Mouse (Mus musculus): ENCODE data around the gene Asic2. TPM values are rescaled to one million over a fixed set of nuclear protein-coding genes. Genes with fewer than 3 reads are reported as not detected.

Asic2 gene
- polyA plus RNA-seq, 1 experiment from 2014 or later: 8.7 TPM

DNA sequence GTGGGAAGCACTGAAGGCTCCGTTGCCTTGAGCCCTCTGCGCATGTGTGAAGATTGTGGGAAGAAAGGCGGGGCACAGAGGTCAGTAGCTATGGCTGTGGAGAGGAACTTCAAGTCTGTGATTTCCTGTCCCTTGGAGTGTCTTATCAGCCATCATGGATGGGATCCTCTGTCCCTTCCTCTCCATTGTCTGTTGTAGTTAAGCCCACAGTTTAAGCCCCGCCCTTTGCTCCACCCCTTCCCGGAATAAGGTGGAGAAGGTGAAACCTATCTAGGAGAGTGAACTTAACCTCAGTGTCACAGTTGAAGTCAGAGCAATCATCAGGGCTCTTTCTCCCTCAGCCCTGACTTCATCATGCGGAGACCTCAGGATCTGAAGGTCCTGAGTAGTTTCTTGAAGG, 347.7 kb downstream of the Asic2 start:
- H3K9ac ChIP-seq (replicated peaks; ENCODE audit: low read depth, low read length): no peak overlapping the region
- no peak overlapping the region for H3K4me2 ChIP-seq (ENCODE audit: low read length)
- no peak for ATAC-seq
- no peak overlapping the region for H3K4me3 ChIP-seq (replicated peaks; ENCODE audit: low read length)
- no peaks in the 10 kb centered on the region for H3K9me3 ChIP-seq (ENCODE audit: control insufficient read depth, low read length)
- H3K4me1 ChIP-seq (replicated peaks; ENCODE audit: control insufficient read depth, insufficient read depth, low read length): no peaks in the 10 kb centered on the region
- no peak overlapping the region for H3K27ac ChIP-seq (ENCODE audit: low read length)
- no peaks in the 10 kb centered on the region for H3K36me3 ChIP-seq (ENCODE audit: control insufficient read depth, insufficient read depth)
- no peaks in the 10 kb centered on the region for H3K27me3 ChIP-seq (replicated peaks; ENCODE audit: control insufficient read depth, insufficient read depth, low read length)
- whole genome bisulfite sequencing: 73% methylated on average over 6 of the region's 6 CpGs

DNA sequence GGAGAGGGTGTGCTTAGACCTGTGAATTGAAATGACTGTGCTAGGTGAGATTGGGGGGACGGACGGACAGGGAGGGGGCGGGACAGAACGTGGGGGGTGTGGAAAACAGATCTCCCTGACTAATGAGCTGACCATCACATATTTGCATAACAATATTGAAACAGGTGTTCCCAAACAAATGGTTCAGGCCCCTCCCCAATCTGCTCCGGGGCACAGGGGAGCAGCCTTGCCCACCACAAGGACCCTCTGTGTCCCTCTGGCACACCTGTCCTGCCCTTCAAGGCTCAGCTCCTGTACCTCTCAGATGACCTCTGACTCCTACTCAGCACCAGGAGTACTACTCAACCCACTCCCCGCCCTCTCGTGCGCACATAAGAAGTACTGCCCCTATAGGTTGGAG, 351.8 kb downstream of the Asic2 start:
- Histone ChIP-seq H3K27ac (ENCODE audit: low read length) (no peak overlapping the region), H3K4me1 (replicated peaks; ENCODE audit: control insufficient read depth, insufficient read depth, low read length) (peaks cover 18% of the 10 kb centered on the region), H3K36me3 (ENCODE audit: control insufficient read depth, insufficient read depth) (no peaks in the 10 kb centered on the region), H3K9me3 (ENCODE audit: control insufficient read depth, low read length) (no peaks in the 10 kb centered on the region), H3K4me2 (ENCODE audit: low read length) (no peak overlapping the region), H3K27me3 (replicated peaks; ENCODE audit: control insufficient read depth, insufficient read depth, low read length) (no peaks in the 10 kb centered on the region), H3K4me3 (replicated peaks; ENCODE audit: low read length) (no peak overlapping the region), H3K9ac (replicated peaks; ENCODE audit: low read depth, low read length) (no peak overlapping the region)
- WGBS: 82% methylated on average over 8 of the region's 8 CpGs
- ATAC-seq: no peak

DNA sequence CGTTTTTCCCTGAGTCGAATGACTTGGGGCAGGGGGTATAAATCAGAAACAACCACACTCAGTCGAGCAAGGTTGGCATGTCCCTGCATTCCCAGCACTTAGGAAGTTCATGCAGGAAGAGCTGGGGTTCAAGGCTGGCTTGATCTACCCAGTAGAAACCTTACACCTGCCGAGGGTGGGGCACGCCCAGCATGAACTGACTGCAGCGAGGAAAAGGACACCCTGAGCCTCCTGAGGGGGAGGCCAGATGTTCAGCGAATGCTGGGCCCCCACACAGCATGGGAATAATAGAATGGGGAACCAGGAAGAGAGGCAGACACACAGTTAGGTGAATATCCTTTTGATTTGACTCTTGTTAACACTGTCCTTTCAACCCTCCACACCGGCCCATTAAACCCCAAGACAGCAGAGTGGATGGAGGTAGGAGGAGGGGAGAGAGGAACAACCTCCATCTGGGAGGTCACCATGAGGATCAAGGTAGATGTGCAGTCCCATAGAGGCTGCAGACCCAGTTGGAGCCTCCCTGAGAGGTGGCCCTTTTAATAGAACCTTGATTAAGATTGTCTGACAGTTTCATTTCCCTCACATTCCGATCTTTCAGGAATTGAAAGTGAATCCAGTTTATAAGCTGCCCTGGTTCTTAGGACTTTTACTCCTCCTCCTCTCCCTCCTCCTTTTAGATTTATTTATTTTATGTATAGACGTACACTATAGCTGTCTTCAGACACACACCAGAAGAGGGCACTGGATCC, 354.2 kb downstream of the Asic2 start:
- H3K27ac ChIP-seq (ENCODE audit: low read length): no peak overlapping the region
- peak overlapping the region; percentile 57 for H3K4me2 ChIP-seq (ENCODE audit: low read length)
- H3K9ac ChIP-seq (replicated peaks; ENCODE audit: low read depth, low read length): peak overlapping the region; percentile 49
- H3K27me3 ChIP-seq (replicated peaks; ENCODE audit: control insufficient read depth, insufficient read depth, low read length): no peaks in the 10 kb centered on the region
- no peaks in the 10 kb centered on the region for H3K9me3 ChIP-seq (ENCODE audit: control insufficient read depth, low read length)
- ATAC-seq: no peak
- no peaks in the 10 kb centered on the region for H3K36me3 ChIP-seq (ENCODE audit: control insufficient read depth, insufficient read depth)
- peak overlapping the region; percentile 33; the same call in 1 of the 2 replicates for H3K4me3 ChIP-seq (replicated peaks; ENCODE audit: low read length)
- peaks cover 20% of the 10 kb centered on the region for H3K4me1 ChIP-seq (replicated peaks; ENCODE audit: control insufficient read depth, insufficient read depth, low read length)
- 34% methylated on average over 10 of the region's 10 CpGs for WGBS

DNA sequence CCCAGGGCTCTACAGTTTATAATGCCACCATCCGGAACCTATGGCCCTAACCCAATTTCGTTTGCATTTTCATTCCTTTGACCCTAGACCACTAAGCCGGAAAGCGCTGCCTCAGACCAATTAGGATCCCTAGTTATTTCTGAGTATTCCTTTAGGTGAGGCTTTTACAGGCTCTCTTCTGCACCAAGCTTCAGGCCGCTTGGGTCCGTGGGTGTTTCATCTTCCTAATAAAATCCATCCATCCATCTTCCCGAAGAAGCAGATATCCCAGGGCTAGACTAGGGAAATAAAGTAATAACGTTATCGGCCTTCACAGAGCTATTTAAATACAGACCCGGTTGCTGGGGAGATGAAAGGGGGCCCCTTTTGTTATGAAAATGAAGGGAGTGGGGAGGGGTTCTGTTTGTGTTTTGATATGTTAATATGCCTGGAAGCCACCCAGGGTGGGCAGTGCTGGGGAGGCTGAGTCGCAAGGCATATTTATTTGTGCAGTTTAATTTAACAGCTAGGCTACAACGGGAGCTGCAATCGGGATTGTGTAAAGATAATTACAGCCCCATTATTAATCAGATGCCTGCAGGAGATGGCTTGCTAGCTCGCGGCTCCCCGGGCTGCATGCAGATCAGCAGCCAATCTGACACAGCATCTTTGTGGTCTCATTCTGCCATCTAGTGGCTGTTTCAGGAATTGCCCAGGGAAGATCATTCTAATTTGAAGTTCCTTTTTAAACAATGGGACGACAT, 355.3 kb downstream of the Asic2 start:
- Histone ChIP-seq H3K27ac (ENCODE audit: low read length) (peak overlapping the region; percentile 91), H3K36me3 (ENCODE audit: control insufficient read depth, insufficient read depth) (no peaks in the 10 kb centered on the region), H3K4me3 (replicated peaks; ENCODE audit: low read length) (peak overlapping the region; percentile 33), H3K9me3 (ENCODE audit: control insufficient read depth, low read length) (no peaks in the 10 kb centered on the region), H3K4me2 (ENCODE audit: low read length) (peak overlapping the region; percentile 57), H3K9ac (replicated peaks; ENCODE audit: low read depth, low read length) (peak overlapping the region; percentile 49), H3K4me1 (replicated peaks; ENCODE audit: control insufficient read depth, insufficient read depth, low read length) (peaks cover 20% of the 10 kb centered on the region), H3K27me3 (replicated peaks; ENCODE audit: control insufficient read depth, insufficient read depth, low read length) (no peaks in the 10 kb centered on the region)
- ATAC-seq: peak; percentile 93
- WGBS: 0% methylated on average over 17 of the region's 17 CpGs

DNA sequence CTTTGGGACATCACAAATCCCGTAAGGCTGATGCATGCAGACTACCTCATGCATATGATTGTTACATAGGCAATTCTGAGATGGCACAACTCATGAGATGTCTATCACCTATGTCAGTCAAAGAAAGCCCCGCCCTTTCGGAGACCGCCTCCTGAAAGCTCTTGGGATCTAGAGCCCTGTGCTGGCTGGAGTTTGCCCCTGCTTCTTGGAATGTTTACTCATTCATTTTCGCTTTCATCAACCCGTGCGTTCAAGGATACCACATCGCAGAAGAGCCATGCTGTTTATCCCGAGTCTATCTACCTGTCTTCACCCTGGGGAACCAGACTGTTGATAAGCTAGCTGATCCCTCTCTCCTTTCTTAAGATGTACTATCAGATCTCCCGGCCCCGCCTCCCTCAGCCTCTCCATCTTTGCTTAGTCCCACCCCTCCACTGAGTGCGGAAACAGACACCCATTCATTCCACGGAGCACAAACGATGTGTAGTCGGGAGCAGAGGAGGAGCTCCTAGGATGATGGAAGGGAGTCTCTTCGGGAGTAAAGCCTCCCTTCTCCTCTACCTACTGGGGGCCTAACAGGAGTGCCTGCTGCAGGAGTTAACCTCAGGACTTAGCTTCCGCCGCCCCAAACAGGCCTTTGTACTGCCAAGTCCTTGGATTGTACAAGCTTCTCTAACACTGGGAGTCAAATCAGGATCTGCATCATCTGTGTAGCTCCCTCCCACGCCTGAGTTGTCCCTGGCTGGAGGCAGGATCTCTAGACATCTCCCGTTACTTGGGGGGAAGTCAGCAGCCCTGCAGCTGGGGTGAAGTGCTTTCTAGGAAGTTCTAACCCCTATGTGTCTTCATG, 356.1 kb downstream of the Asic2 start:
- 8% methylated on average over 20 of the region's 20 CpGs for WGBS
- H3K9me3 ChIP-seq (ENCODE audit: control insufficient read depth, low read length): no peaks in the 10 kb centered on the region
- H3K36me3 ChIP-seq (ENCODE audit: control insufficient read depth, insufficient read depth): no peaks in the 10 kb centered on the region
- ATAC-seq: peak; percentile 81
- peak overlapping the region; percentile 7 for H3K9ac ChIP-seq (replicated peaks; ENCODE audit: low read depth, low read length)
- peaks cover 20% of the 10 kb centered on the region for H3K4me1 ChIP-seq (replicated peaks; ENCODE audit: control insufficient read depth, insufficient read depth, low read length)
- H3K4me3 ChIP-seq (replicated peaks; ENCODE audit: low read length): peak overlapping the region; percentile 32
- peak overlapping the region; percentile 91 for H3K27ac ChIP-seq (ENCODE audit: low read length)
- no peaks in the 10 kb centered on the region for H3K27me3 ChIP-seq (replicated peaks; ENCODE audit: control insufficient read depth, insufficient read depth, low read length)
- peak overlapping the region; percentile 57 for H3K4me2 ChIP-seq (ENCODE audit: low read length)

DNA sequence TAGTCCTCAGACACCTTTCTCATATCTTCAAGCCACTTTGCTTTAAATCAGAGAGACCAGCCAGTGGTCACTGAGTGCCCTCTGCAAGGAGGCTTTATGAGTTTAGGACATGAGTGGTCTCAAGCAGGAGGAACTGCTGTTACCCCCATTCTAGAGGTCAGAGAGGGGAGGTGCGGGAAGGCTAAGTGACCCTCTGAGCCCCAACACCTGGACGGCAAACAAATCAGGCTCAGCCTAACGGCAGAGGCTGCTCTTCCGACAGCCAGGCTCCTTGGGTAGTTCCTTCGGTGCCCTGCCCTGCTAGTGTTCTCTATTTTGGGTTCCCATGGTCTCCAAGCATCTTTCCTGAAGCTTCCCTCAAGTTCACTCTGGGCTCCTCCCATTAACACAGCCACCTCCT, 357.8 kb downstream of the Asic2 start:
- no peak overlapping the region for H3K4me3 ChIP-seq (replicated peaks; ENCODE audit: low read length)
- no peak overlapping the region for H3K27ac ChIP-seq (ENCODE audit: low read length)
- no peaks in the 10 kb centered on the region for H3K36me3 ChIP-seq (ENCODE audit: control insufficient read depth, insufficient read depth)
- no peak for ATAC-seq
- H3K9me3 ChIP-seq (ENCODE audit: control insufficient read depth, low read length): no peaks in the 10 kb centered on the region
- no peak overlapping the region for H3K9ac ChIP-seq (replicated peaks; ENCODE audit: low read depth, low read length)
- no peak overlapping the region for H3K4me2 ChIP-seq (ENCODE audit: low read length)
- WGBS: 92% methylated on average over 5 of the region's 5 CpGs
- no peaks in the 10 kb centered on the region for H3K27me3 ChIP-seq (replicated peaks; ENCODE audit: control insufficient read depth, insufficient read depth, low read length)
- peaks cover 20% of the 10 kb centered on the region for H3K4me1 ChIP-seq (replicated peaks; ENCODE audit: control insufficient read depth, insufficient read depth, low read length)

DNA sequence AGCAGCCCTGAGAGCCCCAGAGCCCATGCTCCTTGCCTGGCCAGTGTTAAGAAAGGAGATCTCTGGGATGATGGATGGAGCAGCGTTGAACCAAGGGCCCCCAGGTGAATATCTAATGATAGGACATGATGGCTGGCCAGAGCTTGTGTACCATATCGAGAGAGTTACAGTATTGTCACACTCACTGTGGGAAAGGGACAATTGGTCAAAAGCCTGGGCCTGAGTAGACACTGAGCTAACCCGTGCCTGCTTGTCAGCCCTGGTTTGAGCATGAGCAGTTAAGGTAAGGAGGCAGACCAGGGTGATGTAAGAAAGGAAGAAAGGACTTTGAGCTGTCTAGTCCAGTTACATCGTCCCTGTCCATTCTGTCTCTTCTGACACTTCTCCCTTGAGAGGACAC, 365.3 kb downstream of the Asic2 start:
- WGBS: 83% methylated on average over 4 of the region's 4 CpGs
- no peak overlapping the region for H3K27ac ChIP-seq (ENCODE audit: low read length)
- no peaks in the 10 kb centered on the region for H3K27me3 ChIP-seq (replicated peaks; ENCODE audit: control insufficient read depth, insufficient read depth, low read length)
- no peaks in the 10 kb centered on the region for H3K36me3 ChIP-seq (ENCODE audit: control insufficient read depth, insufficient read depth)
- H3K9ac ChIP-seq (replicated peaks; ENCODE audit: low read depth, low read length): no peak overlapping the region
- ATAC-seq: no peak
- no peaks in the 10 kb centered on the region for H3K4me1 ChIP-seq (replicated peaks; ENCODE audit: control insufficient read depth, insufficient read depth, low read length)
- no peak overlapping the region for H3K4me3 ChIP-seq (replicated peaks; ENCODE audit: low read length)
- no peaks in the 10 kb centered on the region for H3K9me3 ChIP-seq (ENCODE audit: control insufficient read depth, low read length)
- H3K4me2 ChIP-seq (ENCODE audit: low read length): no peak overlapping the region

DNA sequence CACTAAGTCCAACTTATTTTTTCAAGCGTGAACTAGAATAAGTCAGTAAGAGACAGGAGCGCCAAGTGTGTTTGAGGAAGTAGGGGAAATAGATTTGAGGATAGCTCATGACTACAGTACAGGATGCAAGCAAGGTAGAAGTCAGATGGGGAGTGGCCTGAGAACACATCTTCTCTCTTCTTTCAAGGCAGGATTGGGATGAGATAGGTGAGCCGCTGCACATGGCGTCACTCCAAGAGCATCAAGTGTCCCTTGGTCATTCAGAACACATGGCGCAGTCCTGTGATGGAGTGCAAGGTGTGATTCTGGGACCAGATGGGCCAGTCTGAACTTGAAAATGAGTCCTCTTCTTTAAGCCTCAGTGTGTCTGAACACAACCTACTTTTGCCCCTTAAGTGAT, 366.5 kb downstream of the Asic2 start:
- Histone ChIP-seq H3K36me3 (ENCODE audit: control insufficient read depth, insufficient read depth) (no peaks in the 10 kb centered on the region), H3K9me3 (ENCODE audit: control insufficient read depth, low read length) (no peaks in the 10 kb centered on the region), H3K9ac (replicated peaks; ENCODE audit: low read depth, low read length) (no peak overlapping the region), H3K4me2 (ENCODE audit: low read length) (no peak overlapping the region), H3K4me3 (replicated peaks; ENCODE audit: low read length) (no peak overlapping the region), H3K27ac (ENCODE audit: low read length) (no peak overlapping the region), H3K4me1 (replicated peaks; ENCODE audit: control insufficient read depth, insufficient read depth, low read length) (no peaks in the 10 kb centered on the region), H3K27me3 (replicated peaks; ENCODE audit: control insufficient read depth, insufficient read depth, low read length) (no peaks in the 10 kb centered on the region)
- 99% methylated on average over 5 of the region's 5 CpGs for WGBS
- ATAC-seq: no peak

DNA sequence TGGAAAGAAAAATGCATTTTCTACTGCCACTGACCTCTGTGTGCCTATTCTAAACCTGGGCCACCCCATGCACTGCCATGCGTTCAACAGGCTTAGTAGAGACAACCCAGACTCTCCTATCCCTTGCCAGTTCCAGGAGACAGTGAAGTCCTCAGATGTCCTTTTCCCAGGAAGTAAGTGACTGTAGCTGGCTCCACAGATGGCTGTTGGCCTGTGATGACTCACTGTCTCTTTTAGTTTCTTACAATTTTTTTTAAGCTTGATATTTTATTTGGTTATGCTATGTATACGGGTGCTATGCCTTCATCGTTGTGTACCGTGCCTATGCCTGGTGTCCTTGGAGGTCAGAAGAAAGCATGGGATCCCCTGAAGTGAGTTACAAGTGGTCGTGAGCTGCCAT, 370.7 kb downstream of the Asic2 start:
- Histone ChIP-seq H3K4me1 (replicated peaks; ENCODE audit: control insufficient read depth, insufficient read depth, low read length) (peaks cover 20% of the 10 kb centered on the region), H3K36me3 (ENCODE audit: control insufficient read depth, insufficient read depth) (no peaks in the 10 kb centered on the region), H3K4me2 (ENCODE audit: low read length) (no peak overlapping the region), H3K27ac (ENCODE audit: low read length) (no peak overlapping the region), H3K9ac (replicated peaks; ENCODE audit: low read depth, low read length) (no peak overlapping the region), H3K9me3 (ENCODE audit: control insufficient read depth, low read length) (no peaks in the 10 kb centered on the region), H3K4me3 (replicated peaks; ENCODE audit: low read length) (no peak overlapping the region), H3K27me3 (replicated peaks; ENCODE audit: control insufficient read depth, insufficient read depth, low read length) (no peaks in the 10 kb centered on the region)
- WGBS: 90% methylated on average over 5 of the region's 5 CpGs
- ATAC-seq: no peak
